17 mouse cellular contexts compared by ENCODE assay signal in genomic region chr16:3923966-3924365, GRCm38 (mm10). TPM values are rescaled to one million over a fixed set of nuclear protein-coding genes. Genes with fewer than 3 reads are reported as not detected.
DNase-seq lines count a peak whose midpoint lies in the region; ATAC-seq and TF ChIP-seq lines count a peak whose summit lies in the region.
"Had no signal": no experiment of that assay in that cellular context is flagged by ENCODE, and none has a peak within 500 bp of the region (broad histone marks: within the 10 kb centered on the region; RNA-seq: fewer than 3 reads in every experiment).

No protein-coding gene starts in this region.

- H3K9me3 ChIP-seq in lung, embryonic 14.5 days (ENCODE audit: low read depth, low read length): no peaks in the 10 kb centered on the region
- H3K9me3 ChIP-seq in embryonic facial prominence, embryonic 12.5 days: no peaks in the 10 kb centered on the region
- no peaks in the 10 kb centered on the region for H3K9me3 ChIP-seq in stomach, postnatal 0 days (ENCODE audit: control insufficient read depth, low read length)
- H3K9me3 ChIP-seq: hindbrain, embryonic 12.5 days; midbrain, embryonic 15.5 days had no signal

- H3K9ac ChIP-seq in lung, embryonic 14.5 days: no peak overlapping the region
- H3K9ac ChIP-seq in embryonic facial prominence, embryonic 12.5 days: no peak overlapping the region
- H3K9ac ChIP-seq in stomach, postnatal 0 days (ENCODE audit: low read length): no peak overlapping the region
- H3K9ac ChIP-seq: hindbrain, embryonic 12.5 days; midbrain, embryonic 15.5 days had no signal

- TF ChIP-seq CTCF in lung, embryonic 14.5 days (IDR thresholded peaks at IDR 0.05; ENCODE audit: low read depth): no peak
- no peak for TF ChIP-seq CTCF in stomach, postnatal 0 days (IDR thresholded peaks at IDR 0.05; ENCODE audit: low read depth)

- ATAC-seq in lung, embryonic 14.5 days (ENCODE audit: insufficient read depth): peak; percentile 66; the same call in 1 of the 2 replicates
- peak; percentile 81 for ATAC-seq in embryonic facial prominence, embryonic 12.5 days (ENCODE audit: insufficient number of reproducible peaks, insufficient read depth, low FRiP score, low TSS enrichment)
- ATAC-seq in stomach, postnatal 0 days (ENCODE audit: low FRiP score, low TSS enrichment): no peak
- no peak for ATAC-seq in erythroblast, adult 5-6 weeks (replicated peaks; ENCODE audit: low FRiP score, poor library complexity, severe bottlenecking)
- ATAC-seq: midbrain, embryonic 15.5 days had no signal

- no peak overlapping the region for H3K4me3 ChIP-seq in lung, embryonic 14.5 days (ENCODE audit: low read depth, low read length)
- no peak overlapping the region for H3K4me3 ChIP-seq in embryonic facial prominence, embryonic 12.5 days
- H3K4me3 ChIP-seq in stomach, postnatal 0 days (ENCODE audit: low read depth, low read length): no peak overlapping the region
- H3K4me3 ChIP-seq: hindbrain, embryonic 12.5 days; midbrain, embryonic 15.5 days had no signal

- peak overlapping the region; percentile 28; the same call in 1 of the 2 replicates for H3K27ac ChIP-seq in lung, embryonic 14.5 days (ENCODE audit: low read depth)
- peak overlapping the region; percentile 89 for H3K27ac ChIP-seq in embryonic facial prominence, embryonic 12.5 days
- no peak overlapping the region for H3K27ac ChIP-seq in stomach, postnatal 0 days (replicated peaks)
- H3K27ac ChIP-seq: hindbrain, embryonic 12.5 days; midbrain, embryonic 15.5 days had no signal

- peaks cover 47% of the 10 kb centered on the region for H3K36me3 ChIP-seq in lung, embryonic 14.5 days (ENCODE audit: insufficient read depth)
- peaks cover 50% of the 10 kb centered on the region for H3K36me3 ChIP-seq in embryonic facial prominence, embryonic 12.5 days
- peaks cover 17% of the 10 kb centered on the region for H3K36me3 ChIP-seq in stomach, postnatal 0 days (ENCODE audit: control insufficient read depth, insufficient read depth, low read length)

- H3K27me3 ChIP-seq in lung, embryonic 14.5 days (ENCODE audit: insufficient read depth, low read length): no peaks in the 10 kb centered on the region
- H3K27me3 ChIP-seq in embryonic facial prominence, embryonic 12.5 days: no peaks in the 10 kb centered on the region
- H3K27me3 ChIP-seq in stomach, postnatal 0 days (ENCODE audit: control insufficient read depth, insufficient read depth, low read length): no peaks in the 10 kb centered on the region
- H3K27me3 ChIP-seq: hindbrain, embryonic 12.5 days; midbrain, embryonic 15.5 days had no signal

- no peak overlapping the region for H3K4me2 ChIP-seq in lung, embryonic 14.5 days
- no peak overlapping the region for H3K4me2 ChIP-seq in embryonic facial prominence, embryonic 12.5 days (replicated peaks)
- no peak overlapping the region for H3K4me2 ChIP-seq in stomach, postnatal 0 days (replicated peaks; ENCODE audit: low read depth)
- H3K4me2 ChIP-seq: hindbrain, embryonic 12.5 days; midbrain, embryonic 15.5 days had no signal

- no peak for TF ChIP-seq EP300 in stomach, postnatal 0 days (optimal IDR thresholded peaks at IDR 0.05)

- DNase-seq in lung, embryonic 14.5 days: peak; percentile 47
- no peak for DNase-seq in lung, postnatal 10 days
- peak; percentile 55 for DNase-seq in forelimb bud, embryonic 11.5 days (ENCODE audit: low read depth, low spot score)
- peak; percentile 50 for DNase-seq in lung, postnatal 25 days (ENCODE audit: low spot score)
- DNase-seq in adrenal gland, postnatal 25 days: no peak
- no peak for DNase-seq in stomach, postnatal 0 days (ENCODE audit: low spot score)
- DNase-seq: adrenal gland, adult 2 months; cerebellum, adult 18-20 months; cerebellum, postnatal 36 days; gastrocnemius, postnatal 14 days; layer of hippocampus, postnatal 36 days; spleen, adult 18-20 months; thymus, adult 2 months had no signal

- 50% methylated on average over 4 of the region's 4 CpGs for whole genome bisulfite sequencing in lung, embryonic 14.5 days
- WGBS in embryonic facial prominence, embryonic 12.5 days: 30% methylated on average over 4 of the region's 4 CpGs
- WGBS in stomach, postnatal 0 days: 82% methylated on average over 4 of the region's 4 CpGs

- H3K4me1 ChIP-seq in lung, embryonic 14.5 days (ENCODE audit: insufficient read depth): no peaks in the 10 kb centered on the region
- H3K4me1 ChIP-seq in embryonic facial prominence, embryonic 12.5 days: 0 out of 2 replicates have a peak, but pooled peaks cover 6% of the 10 kb centered on the region
- H3K4me1 ChIP-seq in stomach, postnatal 0 days (replicated peaks; ENCODE audit: control insufficient read depth, insufficient read depth): no peaks in the 10 kb centered on the region
- H3K4me1 ChIP-seq: hindbrain, embryonic 12.5 days; midbrain, embryonic 15.5 days had no signal

RNA-seq across cellular contexts. Expression of gene Cluap1, which starts 15.4 kb away (rescaled TPM):
- 21.1 and 23.1 TPM in 2 replicates for polyA plus RNA-seq in lung, embryonic 14.5 days (2014; fragmentation: Nextera tagmentation; extraction: Ambion mirVana)
- polyA plus RNA-seq in embryonic facial prominence, embryonic 12.5 days (2016; fragmentation: Nextera tagmentation; extraction: Ambion mirVana): 32.6 and 33.1 TPM in 2 replicates
- 18.4 and 23.0 TPM in 2 replicates for total RNA-seq in adrenal gland, postnatal 25 days (2021)
- 13.6 and 13.8 TPM in 2 replicates for polyA plus RNA-seq in stomach, postnatal 0 days (2015; fragmentation: Nextera tagmentation; extraction: Ambion mirVana)
- total RNA-seq in erythroblast, adult 5-6 weeks (2015; ENCODE audit: low replicate concordance): 4.4 and 4.8 TPM in 2 replicates
- total RNA-seq in erythroblast, adult 5-6 weeks (2017; ENCODE audit: low replicate concordance): 3.6 and 7.0 TPM in 2 replicates

RNA-seq across cellular contexts. Expression of gene 1700037C18Rik, which starts 15.5 kb away (rescaled TPM):
- 5.8 and 7.2 TPM in 2 replicates for polyA plus RNA-seq in lung, embryonic 14.5 days (2014; fragmentation: Nextera tagmentation; extraction: Ambion mirVana)
- 8.8 and 9.6 TPM in 2 replicates for polyA plus RNA-seq in embryonic facial prominence, embryonic 12.5 days (2016; fragmentation: Nextera tagmentation; extraction: Ambion mirVana)
- total RNA-seq in adrenal gland, postnatal 25 days (2021): 2.7 and 4.4 TPM in 2 replicates
- 8.3 and 8.5 TPM in 2 replicates for polyA plus RNA-seq in stomach, postnatal 0 days (2015; fragmentation: Nextera tagmentation; extraction: Ambion mirVana)
- total RNA-seq in erythroblast, adult 5-6 weeks (2015; ENCODE audit: low replicate concordance): not detected in 2 replicates
- not detected in 2 replicates for total RNA-seq in erythroblast, adult 5-6 weeks (2017; ENCODE audit: low replicate concordance)

RNA-seq across cellular contexts. Expression of gene Gm20695, which starts 39.5 kb away (rescaled TPM):
- polyA plus RNA-seq in lung, embryonic 14.5 days (2014; fragmentation: Nextera tagmentation; extraction: Ambion mirVana): 2.3 and 2.4 TPM in 2 replicates
- 2.1 and 2.3 TPM in 2 replicates for polyA plus RNA-seq in embryonic facial prominence, embryonic 12.5 days (2016; fragmentation: Nextera tagmentation; extraction: Ambion mirVana)
- 1.5 and 1.8 TPM in 2 replicates for total RNA-seq in adrenal gland, postnatal 25 days (2021)
- 0.75 and 1.9 TPM in 2 replicates for polyA plus RNA-seq in stomach, postnatal 0 days (2015; fragmentation: Nextera tagmentation; extraction: Ambion mirVana)
- not detected in 2 replicates for total RNA-seq in erythroblast, adult 5-6 weeks (2015; ENCODE audit: low replicate concordance)
- total RNA-seq in erythroblast, adult 5-6 weeks (2017; ENCODE audit: low replicate concordance): 0.68 TPM in 1 of 2 replicates, not detected in the other
- polyA plus RNA-seq: adrenal gland, adult 2 months; thymus, adult 2 months had no signal

RNA-seq across cellular contexts. Expression of gene Zfp597, which starts 39.6 kb away (rescaled TPM):
- 6.2 and 6.5 TPM in 2 replicates for polyA plus RNA-seq in lung, embryonic 14.5 days (2014; fragmentation: Nextera tagmentation; extraction: Ambion mirVana)
- polyA plus RNA-seq in embryonic facial prominence, embryonic 12.5 days (2016; fragmentation: Nextera tagmentation; extraction: Ambion mirVana): 6.1 and 8.3 TPM in 2 replicates
- total RNA-seq in adrenal gland, postnatal 25 days (2021): 24.4 TPM in 2 replicates
- 2.2 and 3.5 TPM in 2 replicates for polyA plus RNA-seq in stomach, postnatal 0 days (2015; fragmentation: Nextera tagmentation; extraction: Ambion mirVana)
- 2.7 and 9.8 TPM in 2 replicates for total RNA-seq in erythroblast, adult 5-6 weeks (2015; ENCODE audit: low replicate concordance)
- total RNA-seq in erythroblast, adult 5-6 weeks (2017; ENCODE audit: low replicate concordance): 3.7 and 4.0 TPM in 2 replicates

RNA-seq across cellular contexts. Expression of gene Naa60, which starts 51.8 kb away (rescaled TPM):
- 59.0 and 59.1 TPM in 2 replicates for polyA plus RNA-seq in lung, embryonic 14.5 days (2014; fragmentation: Nextera tagmentation; extraction: Ambion mirVana)
- polyA plus RNA-seq in embryonic facial prominence, embryonic 12.5 days (2016; fragmentation: Nextera tagmentation; extraction: Ambion mirVana): 56.6 and 58.3 TPM in 2 replicates
- total RNA-seq in adrenal gland, postnatal 25 days (2021): 103 and 104 TPM in 2 replicates
- polyA plus RNA-seq in stomach, postnatal 0 days (2015; fragmentation: Nextera tagmentation; extraction: Ambion mirVana): 26.7 and 30.8 TPM in 2 replicates
- 28.0 and 33.8 TPM in 2 replicates for total RNA-seq in erythroblast, adult 5-6 weeks (2015; ENCODE audit: low replicate concordance)
- 22.7 and 25.8 TPM in 2 replicates for total RNA-seq in erythroblast, adult 5-6 weeks (2017; ENCODE audit: low replicate concordance)

Comparison
In these comparisons a context has a peak if more than half of its experiments do, and no peak if none do; other contexts are left out.
1. DNase-seq: peak in lung, embryonic 14.5 days (single experiment), forelimb bud, embryonic 11.5 days (single experiment) and lung, postnatal 25 days (single experiment); none in lung, postnatal 10 days (single experiment), adrenal gland, postnatal 25 days (single experiment) and stomach, postnatal 0 days (single experiment).
2. ATAC-seq: peak in lung, embryonic 14.5 days (single experiment) and embryonic facial prominence, embryonic 12.5 days (single experiment); none in stomach, postnatal 0 days (single experiment) and erythroblast, adult 5-6 weeks (single experiment).